Mouse (Mus musculus): ENCODE results near the gene Ubtfl1. TPM values are rescaled to one million over a fixed set of nuclear protein-coding genes. Genes with fewer than 3 reads are reported as not detected.
"Not testable (repeated sequence)": the region's sequence is repeated elsewhere in the genome, so short reads cannot be mapped to it uniquely, and the experiment has no call there.

The Ubtfl1 gene
- polyA plus RNA-seq (2015; fragmentation: Nextera tagmentation; extraction: Ambion mirVana) = not detected in 2 replicates

GRCm38 (mm10) chr9:18404118-18404517, at the start of gene Ubtfl1:
Gene Ubtfl1 (plus strand): TSS chr9:18404418.
- ATAC-seq (ENCODE audit: low FRiP score, low read depth) = no peak
- H3K27me3 ChIP-seq = no peaks in the 10 kb centered on the region
- WGBS = 79% methylated on average over 1 of the region's 1 CpGs

DNA sequence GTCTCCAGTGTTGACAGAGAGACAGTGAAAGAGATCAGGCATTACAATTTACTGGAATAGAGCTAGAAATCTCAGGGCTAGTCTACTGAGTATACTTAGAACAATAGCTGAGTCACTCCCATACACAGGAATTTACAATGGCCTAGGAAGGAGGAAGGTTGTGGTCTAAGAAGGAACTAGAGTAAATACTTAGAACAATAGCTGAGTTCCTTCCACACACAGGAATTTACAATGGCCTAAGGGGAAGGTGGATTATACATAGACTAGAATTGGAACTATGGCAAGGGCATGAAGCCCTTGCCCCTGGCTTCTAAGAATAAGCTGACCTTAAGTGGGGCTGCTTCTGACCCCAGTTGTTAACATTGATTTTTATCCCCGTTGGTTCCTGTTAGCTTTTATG, 31.2 kb upstream of the Ubtfl1 start:
- H3K9ac ChIP-seq; H3K4me1 ChIP-seq; H3K27ac ChIP-seq; H3K4me3 ChIP-seq; H3K9me3 ChIP-seq; H3K27me3 ChIP-seq; ATAC-seq (ENCODE audit: low FRiP score, low read depth); H3K4me2 ChIP-seq (replicated peaks); H3K36me3 ChIP-seq: not testable (repeated sequence)
- WGBS = 86% methylated on average over 1 of the region's 1 CpGs

More at GRCm38 (mm10) chr9:18404118-18404517, at the start of gene Ubtfl1:
- no peak within 1 kb of the TSS for H3K4me3 ChIP-seq
- no peak within 1 kb of the TSS for H3K27ac ChIP-seq
- no peak within 1 kb of the TSS for H3K9ac ChIP-seq
- no peaks in the 10 kb centered on the region for H3K9me3 ChIP-seq
- no peaks in the 10 kb centered on the region for H3K4me1 ChIP-seq
- no peak within 1 kb of the TSS for H3K4me2 ChIP-seq (replicated peaks)
- H3K36me3 ChIP-seq = no peaks in the 10 kb centered on the region

- no peak for ATAC-seq (ENCODE audit: low FRiP score, low read depth)
- Histone ChIP-seq H3K36me3 (no peaks in the 10 kb centered on the region), H3K27me3 (no peaks in the 10 kb centered on the region), H3K4me1 (no peaks in the 10 kb centered on the region), H3K9ac (no peak overlapping the region), H3K27ac (no peak overlapping the region), H3K4me2 (replicated peaks) (peak overlapping the region; percentile 25; the same call in 1 of the 2 replicates), H3K4me3 (no peak overlapping the region), H3K9me3 (no peaks in the 10 kb centered on the region)
- WGBS = 30% methylated on average over 6 of the region's 6 CpGs
Measured at GRCm38 (mm10) chr9:18385782-18386181, 18.4 kb upstream of the Ubtfl1 start.

- no peak overlapping the region for H3K27ac ChIP-seq
- no peaks in the 10 kb centered on the region for H3K27me3 ChIP-seq
- no peaks in the 10 kb centered on the region for H3K9me3 ChIP-seq
- 85% methylated on average over 1 of the region's 1 CpGs for WGBS
- H3K4me1 ChIP-seq = no peaks in the 10 kb centered on the region
- no peak overlapping the region for H3K4me2 ChIP-seq (replicated peaks)
- no peak overlapping the region for H3K4me3 ChIP-seq
- H3K9ac ChIP-seq = no peak overlapping the region
- H3K36me3 ChIP-seq = no peaks in the 10 kb centered on the region
- ATAC-seq (ENCODE audit: low FRiP score, low read depth) = no peak
Measured at GRCm38 (mm10) chr9:18399629-18400028, 4.6 kb upstream of the Ubtfl1 start.

DNA sequence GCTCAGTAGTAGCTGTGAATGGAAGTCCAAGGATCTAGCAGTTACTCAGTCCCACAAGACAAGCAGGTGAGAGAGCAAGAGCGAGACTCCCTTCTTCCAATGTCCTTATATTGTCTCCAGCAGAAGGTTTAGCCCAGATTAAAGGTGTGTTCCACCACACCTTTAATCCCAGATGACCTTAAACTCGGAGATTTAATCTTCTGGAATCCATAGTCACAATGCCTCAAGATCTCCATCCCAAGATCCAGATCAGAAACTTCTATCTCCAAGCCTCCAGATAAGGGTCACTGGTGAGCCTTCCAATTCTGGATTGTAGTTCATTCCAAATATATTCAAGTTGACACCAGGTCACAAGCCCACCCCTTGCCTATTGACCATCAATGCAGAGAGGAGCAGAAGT, 1.3 kb upstream of the Ubtfl1 start, which contains the start of gene Naalad2:
Gene Naalad2, minus strand, starts transcription at position 101 of the 400 bp plus-strand sequence.
- not testable (repeated sequence) for H3K9me3 ChIP-seq; H3K4me2 ChIP-seq (replicated peaks); H3K27me3 ChIP-seq; H3K9ac ChIP-seq; H3K4me3 ChIP-seq; H3K36me3 ChIP-seq; ATAC-seq (ENCODE audit: low FRiP score, low read depth); H3K27ac ChIP-seq; H3K4me1 ChIP-seq
- 69% methylated on average over 2 of the region's 2 CpGs for WGBS

DNA sequence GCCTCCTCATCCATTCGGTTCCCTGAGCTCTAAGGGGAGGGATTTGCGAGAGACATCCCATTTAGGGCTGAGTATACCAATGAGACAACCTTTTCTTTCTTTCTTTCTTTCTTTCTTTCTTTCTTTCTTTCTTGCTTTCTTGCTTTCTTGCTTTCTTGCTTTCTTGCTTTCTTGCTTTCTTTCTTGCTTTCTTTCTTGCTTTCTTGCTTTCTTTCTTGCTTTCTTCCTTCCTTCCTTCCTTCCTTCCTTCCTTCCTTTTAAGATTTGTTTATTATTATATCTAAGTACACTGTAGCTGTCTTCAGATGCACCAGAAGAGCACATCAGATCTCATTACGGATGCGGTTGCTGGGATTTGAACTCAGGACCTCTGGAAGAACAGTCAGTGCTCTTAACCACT, 8.2 kb downstream of the Ubtfl1 start:
- H3K36me3 ChIP-seq; H3K27me3 ChIP-seq; H3K4me3 ChIP-seq; ATAC-seq (ENCODE audit: low FRiP score, low read depth); H3K9me3 ChIP-seq; H3K4me2 ChIP-seq (replicated peaks); H3K9ac ChIP-seq; H3K27ac ChIP-seq; H3K4me1 ChIP-seq: not testable (repeated sequence)
- WGBS = 91% methylated on average over 4 of the region's 4 CpGs

DNA sequence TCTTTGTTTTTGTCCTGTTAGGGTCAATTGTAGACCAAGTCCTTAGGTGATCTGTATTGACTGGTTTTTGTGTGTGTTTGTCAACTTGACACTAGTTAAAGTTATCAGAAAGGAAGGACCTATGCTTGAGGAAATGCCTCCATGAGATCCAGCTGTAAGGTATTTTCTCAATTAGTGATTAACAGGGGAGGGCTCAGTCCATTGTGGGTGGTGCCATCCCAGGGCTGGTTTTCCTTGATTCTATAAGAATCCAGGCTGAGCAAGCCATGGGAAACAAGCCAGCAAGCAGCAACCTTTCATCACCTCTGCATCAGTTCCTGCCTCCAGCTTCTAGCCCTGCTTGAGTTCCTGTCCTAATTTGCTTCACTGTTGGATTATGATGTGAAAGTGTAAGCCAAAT, 26.1 kb downstream of the Ubtfl1 start, which contains the start of gene Mbd3l2:
Gene Mbd3l2, plus strand, starts transcription at position 301 of the 400 bp plus-strand sequence.
- no peak for ATAC-seq (ENCODE audit: low FRiP score, low read depth)
- H3K9me3 ChIP-seq = no peaks in the 10 kb centered on the region
- no peaks in the 10 kb centered on the region for H3K27me3 ChIP-seq
- H3K27ac ChIP-seq = no peak within 1 kb of the TSS
- H3K36me3 ChIP-seq = no peaks in the 10 kb centered on the region
- H3K4me1 ChIP-seq = no peaks in the 10 kb centered on the region
- H3K4me3 ChIP-seq = no peak within 1 kb of the TSS
- no peak within 1 kb of the TSS for H3K4me2 ChIP-seq (replicated peaks)
- no peak within 1 kb of the TSS for H3K9ac ChIP-seq

- Histone ChIP-seq H3K9me3 (no peaks in the 10 kb centered on the region), H3K4me3 (no peak overlapping the region), H3K4me2 (replicated peaks) (no peak overlapping the region), H3K36me3 (no peaks in the 10 kb centered on the region), H3K4me1 (no peaks in the 10 kb centered on the region), H3K9ac (no peak overlapping the region), H3K27ac (no peak overlapping the region), H3K27me3 (no peaks in the 10 kb centered on the region)
- 75% methylated on average over 10 of the region's 10 CpGs for WGBS
- no peak for ATAC-seq (ENCODE audit: low FRiP score, low read depth)
Measured at GRCm38 (mm10) chr9:18431687-18432086, 27.5 kb downstream of the Ubtfl1 start.

GRCm38 (mm10) chr9:18456520-18456919, 52.3 kb downstream of the Ubtfl1 start:
- Histone ChIP-seq H3K9me3 (no peaks in the 10 kb centered on the region), H3K36me3 (peaks cover 47% of the 10 kb centered on the region), H3K27ac (no peak overlapping the region), H3K27me3 (no peaks in the 10 kb centered on the region), H3K4me1 (no peaks in the 10 kb centered on the region), H3K4me2 (replicated peaks) (no peak overlapping the region), H3K9ac (no peak overlapping the region), H3K4me3 (no peak overlapping the region)
- no peak for ATAC-seq (ENCODE audit: low FRiP score, low read depth)
- 84% methylated on average over 4 of the region's 4 CpGs for WGBS

Small RNAs within 50 kb of the gene (microRNA-seq; reads per million reads assigned to microRNA genes)
- gene Gm22854 = not detected

Other genes starting within 250 kb of the Ubtfl1 start
- 126 and 148 TPM in 2 replicates for gene Chordc1, start 112.3 kb upstream of the Ubtfl1 start, polyA plus RNA-seq (2015; fragmentation: Nextera tagmentation; extraction: Ambion mirVana)
- 3.2 and 3.9 TPM in 2 replicates for gene Naalad2, start 1.4 kb upstream of the Ubtfl1 start, polyA plus RNA-seq (2015; fragmentation: Nextera tagmentation; extraction: Ambion mirVana)
- not detected in 2 replicates for gene Mbd3l2, start 26.2 kb downstream of the Ubtfl1 start, polyA plus RNA-seq (2015; fragmentation: Nextera tagmentation; extraction: Ambion mirVana)
- 10.4 and 13.0 TPM in 2 replicates for gene Zfp558, start 73.8 kb downstream of the Ubtfl1 start, polyA plus RNA-seq (2015; fragmentation: Nextera tagmentation; extraction: Ambion mirVana)
- gene Mbd3l1, start 73.9 kb downstream of the Ubtfl1 start, polyA plus RNA-seq (2015; fragmentation: Nextera tagmentation; extraction: Ambion mirVana) = not detected in 2 replicates